Mouse (Mus musculus): Measurements from ENCODE around the gene Ddx24. TPM values are rescaled to one million over a fixed set of nuclear protein-coding genes. Genes with fewer than 3 reads are reported as not detected.
A peak's percentile ranks its signal among the peaks of the same experiment; 100 is the strongest.

Gene Ddx24
- polyA plus RNA-seq, 1 experiment from 2014 or later: 167 TPM

GRCm38 (mm10) chr12:103361539-103362307 lies 63.9 kb downstream of the Ddx24 start:
- no peak for ATAC-seq (ENCODE audit: low read depth)
- no peak overlapping the region for H3K4me3 ChIP-seq
- peaks cover 6% of the 10 kb centered on the region; the same call in 1 of the 2 replicates for H3K4me1 ChIP-seq (replicated peaks)
- no peaks in the 10 kb centered on the region for H3K27me3 ChIP-seq
- H3K36me3 ChIP-seq: no peaks in the 10 kb centered on the region
- WGBS: 91% methylated on average over 17 of the region's 17 CpGs
- no peak overlapping the region for H3K4me2 ChIP-seq
- H3K27ac ChIP-seq (replicated peaks): no peak overlapping the region
- H3K9me3 ChIP-seq: no peaks in the 10 kb centered on the region
- H3K9ac ChIP-seq: no peak overlapping the region

- Histone ChIP-seq H3K9ac (no peak overlapping the region), H3K4me1 (replicated peaks) (peaks cover 6% of the 10 kb centered on the region; the same call in 1 of the 2 replicates), H3K27me3 (no peaks in the 10 kb centered on the region), H3K4me3 (no peak overlapping the region), H3K9me3 (no peaks in the 10 kb centered on the region), H3K4me2 (no peak overlapping the region), H3K27ac (replicated peaks) (no peak overlapping the region), H3K36me3 (no peaks in the 10 kb centered on the region)
- no peak for ATAC-seq (ENCODE audit: low read depth)
- WGBS: 81% methylated on average over 8 of the region's 8 CpGs
These were observed 64.8 kb downstream of the Ddx24 start for GRCm38 (mm10) chr12:103360812-103361211.

- H3K27me3 ChIP-seq: no peaks in the 10 kb centered on the region
- no peak overlapping the region for H3K4me2 ChIP-seq
- H3K9ac ChIP-seq: no peak overlapping the region
- 62% methylated on average over 4 of the region's 4 CpGs for WGBS
- H3K36me3 ChIP-seq: no peaks in the 10 kb centered on the region
- no peaks in the 10 kb centered on the region for H3K9me3 ChIP-seq
- H3K4me1 ChIP-seq (replicated peaks): peaks cover 6% of the 10 kb centered on the region; the same call in 1 of the 2 replicates
- H3K27ac ChIP-seq (replicated peaks): no peak overlapping the region
- ATAC-seq (ENCODE audit: low read depth): peak; percentile 42; the same call in 1 of the 2 replicates
- H3K4me3 ChIP-seq: no peak overlapping the region
These were observed 66.5 kb downstream of the Ddx24 start for GRCm38 (mm10) chr12:103358951-103359801.

- no peak for ATAC-seq (ENCODE audit: low read depth)
- Histone ChIP-seq H3K27ac (replicated peaks) (no peak overlapping the region), H3K9me3 (no peaks in the 10 kb centered on the region), H3K36me3 (no peaks in the 10 kb centered on the region), H3K4me1 (replicated peaks) (peaks cover 12% of the 10 kb centered on the region), H3K4me2 (no peak overlapping the region), H3K4me3 (no peak overlapping the region), H3K27me3 (no peaks in the 10 kb centered on the region), H3K9ac (no peak overlapping the region)
- WGBS: 86% methylated on average over 8 of the region's 8 CpGs
These were observed 67.4 kb downstream of the Ddx24 start for GRCm38 (mm10) chr12:103358216-103358615.

Other genes with a start within 250 kb of the Ddx24 start
- gene Prima1, start 183.7 kb downstream of the Ddx24 start, polyA plus RNA-seq (2015; fragmentation: Nextera tagmentation; extraction: Ambion mirVana): 2.4 and 3.8 TPM in 2 replicates
- gene Fam181a, start 114.9 kb downstream of the Ddx24 start, polyA plus RNA-seq (2015; fragmentation: Nextera tagmentation; extraction: Ambion mirVana): 8.5 and 10.3 TPM in 2 replicates
- gene Asb2, start 69.8 kb downstream of the Ddx24 start, polyA plus RNA-seq (2015; fragmentation: Nextera tagmentation; extraction: Ambion mirVana): 1.6 and 1.9 TPM in 2 replicates
- gene Otub2, start 37.1 kb downstream of the Ddx24 start, polyA plus RNA-seq (2015; fragmentation: Nextera tagmentation; extraction: Ambion mirVana): 20.8 and 24.2 TPM in 2 replicates
- gene 9330161L09Rik, start 18.0 kb downstream of the Ddx24 start, polyA plus RNA-seq (2015; fragmentation: Nextera tagmentation; extraction: Ambion mirVana): 0.59 and 0.92 TPM in 2 replicates
- gene Ifi27, start 8.4 kb upstream of the Ddx24 start, polyA plus RNA-seq (2015; fragmentation: Nextera tagmentation; extraction: Ambion mirVana): 6.2 and 9.4 TPM in 2 replicates
- gene Ifi27l2a, start 17.9 kb upstream of the Ddx24 start, polyA plus RNA-seq (2015; fragmentation: Nextera tagmentation; extraction: Ambion mirVana): 2.0 and 3.4 TPM in 2 replicates
- gene Ifi27l2b, start 31.4 kb upstream of the Ddx24 start, polyA plus RNA-seq (2015; fragmentation: Nextera tagmentation; extraction: Ambion mirVana): not detected in 2 replicates
- gene Ppp4r4, start 106.5 kb upstream of the Ddx24 start, polyA plus RNA-seq (2015; fragmentation: Nextera tagmentation; extraction: Ambion mirVana): 1.8 and 2.0 TPM in 2 replicates
- gene Serpina10, start 205.6 kb upstream of the Ddx24 start, polyA plus RNA-seq (2015; fragmentation: Nextera tagmentation; extraction: Ambion mirVana): not detected in 2 replicates
- gene Serpina6, start 231.4 kb upstream of the Ddx24 start, polyA plus RNA-seq (2015; fragmentation: Nextera tagmentation; extraction: Ambion mirVana): 0.35 and 0.36 TPM in 2 replicates

All from neural tube, embryonic 13.5 days (tissue).